Mouse (Mus musculus) forelimb bud, embryonic 11.5 days (tissue): ENCODE data around the gene Olfr1404.
"Not testable (repeated sequence)": the region's sequence is repeated elsewhere in the genome, so short reads cannot be mapped to it uniquely, and the experiment has no call there.

Experiments used
- DNase-seq: peaks from one replicate; pipeline ENCODE4 v3.0.0-alpha.2; 2012; ENCODE audit warnings: low read depth, low spot score

Olfr1404 gene

GRCm38 (mm10) chr1:173212092-173212491 lies at the start of gene Olfr1404:
Olfr1404 (plus strand) TSS chr1:173212392.
- no peak for DNase-seq

DNA sequence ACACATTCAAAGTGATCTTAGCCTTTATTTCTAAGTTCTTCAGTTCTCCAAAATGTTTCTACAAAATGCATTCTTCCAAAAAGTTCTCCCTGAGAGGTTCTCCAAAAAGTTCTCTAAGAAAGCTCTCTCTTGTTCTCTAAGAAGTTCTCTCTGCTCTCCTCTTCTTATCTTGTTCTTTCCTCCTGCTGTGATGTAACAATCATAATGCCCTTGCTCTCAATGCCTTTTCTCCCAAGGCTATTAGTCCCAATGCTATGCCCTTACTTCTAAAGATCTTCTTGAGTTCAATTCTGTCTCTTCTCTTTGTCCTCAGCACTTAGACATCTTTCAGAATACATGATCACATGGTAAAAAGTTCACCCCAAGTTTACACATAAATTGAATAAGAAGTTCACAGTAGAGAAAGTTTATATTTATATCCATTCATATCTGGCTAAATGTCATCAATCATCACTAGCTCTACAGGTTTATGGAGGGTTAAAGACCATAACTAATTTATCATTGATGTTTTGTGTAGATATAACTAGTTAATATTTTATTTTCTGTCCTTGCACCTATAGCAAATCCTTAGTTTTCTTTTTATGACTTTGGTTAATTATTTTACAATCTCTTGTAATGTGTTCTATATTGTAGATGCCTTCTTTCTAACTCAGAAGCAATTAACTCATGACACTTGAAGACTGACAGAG lies 37.9 kb upstream of the Olfr1404 start:
- no peak for DNase-seq

- no peak for DNase-seq
Observed at GRCm38 (mm10) chr1:173190540-173190939, 21.7 kb upstream of the Olfr1404 start, which contains the start of gene Olfr1406. Olfr1406 (minus strand) TSS chr1:173190640.

DNA sequence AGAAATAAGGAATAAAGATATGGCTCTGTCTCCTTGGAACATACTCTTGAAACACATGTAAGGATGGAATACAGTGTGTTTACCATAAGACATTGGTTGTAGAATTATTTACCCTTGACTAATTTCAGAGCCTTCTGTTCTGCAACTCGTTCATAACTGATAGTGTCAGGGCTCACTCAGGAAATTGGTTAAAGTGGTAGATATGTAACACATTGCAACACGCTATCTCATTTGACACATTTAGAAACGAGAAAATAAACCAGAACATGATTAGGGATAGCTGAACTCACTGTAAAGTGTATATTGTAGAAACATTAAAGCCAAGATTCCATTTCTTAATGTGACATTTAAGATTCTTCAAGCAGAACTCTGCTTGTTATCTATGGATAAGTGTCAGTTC lies 20.1 kb upstream of the Olfr1404 start:
- no peak for DNase-seq

DNA sequence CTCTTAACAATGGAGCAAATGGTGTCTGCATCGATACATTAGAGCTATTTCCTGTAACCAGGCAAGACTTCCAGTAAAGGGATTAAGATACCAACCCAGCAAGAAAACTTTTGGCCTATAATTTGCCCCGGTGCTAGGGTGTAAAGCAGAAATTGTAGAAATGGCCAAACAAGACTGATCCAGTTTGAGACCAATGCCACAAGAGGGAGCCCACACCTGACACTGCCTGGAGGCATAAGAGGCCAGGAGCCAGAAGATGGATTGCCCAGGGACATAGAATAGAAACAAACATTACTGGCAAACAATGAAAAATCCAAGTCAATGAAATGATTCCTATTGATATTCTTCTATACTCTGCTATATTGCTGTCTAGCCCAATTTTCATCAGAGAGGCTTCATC lies 15.8 kb upstream of the Olfr1404 start:
- no peak for DNase-seq

GRCm38 (mm10) chr1:173197508-173197907 lies 14.7 kb upstream of the Olfr1404 start, which contains the start of gene Olfr218:
Olfr218 (plus strand) TSS chr1:173197808.
- no peak for DNase-seq

DNA sequence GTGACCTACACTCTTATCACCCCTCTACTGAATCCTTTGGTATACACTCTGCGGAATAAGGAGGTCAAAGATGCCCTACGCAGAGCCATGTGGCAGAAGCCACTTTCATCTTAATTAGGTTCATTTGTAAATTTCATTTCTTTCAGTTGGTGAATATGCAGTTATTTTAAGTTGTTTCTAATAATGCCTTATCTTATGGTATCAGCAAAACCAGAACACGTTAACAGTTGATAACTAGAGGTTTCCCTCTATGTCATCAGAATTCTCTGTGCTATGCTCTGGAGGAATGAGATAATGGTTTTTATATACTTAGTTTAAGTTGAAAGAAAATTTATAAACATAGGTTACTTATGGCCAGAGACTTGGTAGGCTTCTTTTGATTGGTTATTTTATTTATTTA lies 4.3 kb downstream of the Olfr1404 start:
- DNase-seq = no peak

DNA sequence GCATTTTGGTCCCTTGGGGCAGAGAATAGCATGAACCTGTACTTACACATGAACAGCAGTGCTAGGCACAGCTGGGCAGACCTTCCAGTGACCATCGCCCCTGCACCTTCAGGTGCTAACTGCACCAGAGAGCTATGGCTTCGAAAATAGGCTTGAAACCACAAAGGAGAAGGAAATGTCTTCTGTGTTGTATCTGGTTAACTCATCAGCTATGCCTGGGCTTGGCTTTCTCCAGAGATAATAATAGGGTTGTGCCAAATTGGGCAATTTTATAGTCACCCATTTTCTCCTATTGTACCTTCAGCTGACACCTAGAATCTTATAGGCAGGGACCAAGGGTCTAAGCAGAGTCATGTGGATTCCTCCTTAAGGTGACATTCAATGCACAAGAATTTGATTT lies 14.9 kb downstream of the Olfr1404 start, which contains the start of gene Fcer1a:
Gene Fcer1a (minus strand): TSS at position 134 of the 400 bp plus-strand sequence.
- DNase-seq = no peak

DNA sequence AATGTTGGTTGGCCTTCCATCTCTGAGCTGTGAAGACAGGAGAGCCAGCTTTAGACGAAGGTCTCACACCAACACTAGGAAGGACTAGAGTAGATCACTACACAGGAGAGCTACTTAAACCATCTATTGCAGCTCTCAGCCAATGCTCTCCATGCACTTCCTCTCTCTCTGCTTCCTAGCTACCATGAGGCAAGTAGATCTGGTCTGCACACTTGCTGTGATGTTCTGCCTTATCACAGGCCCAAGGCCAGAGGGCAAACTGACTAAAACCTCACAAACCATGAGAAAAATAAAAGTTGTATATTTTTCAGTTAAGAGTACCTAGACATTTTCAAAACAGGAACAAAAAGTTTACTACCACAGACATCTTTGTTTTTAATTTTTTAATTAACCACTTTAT lies 24.8 kb downstream of the Olfr1404 start:
- DNase-seq = not testable (repeated sequence)

DNA sequence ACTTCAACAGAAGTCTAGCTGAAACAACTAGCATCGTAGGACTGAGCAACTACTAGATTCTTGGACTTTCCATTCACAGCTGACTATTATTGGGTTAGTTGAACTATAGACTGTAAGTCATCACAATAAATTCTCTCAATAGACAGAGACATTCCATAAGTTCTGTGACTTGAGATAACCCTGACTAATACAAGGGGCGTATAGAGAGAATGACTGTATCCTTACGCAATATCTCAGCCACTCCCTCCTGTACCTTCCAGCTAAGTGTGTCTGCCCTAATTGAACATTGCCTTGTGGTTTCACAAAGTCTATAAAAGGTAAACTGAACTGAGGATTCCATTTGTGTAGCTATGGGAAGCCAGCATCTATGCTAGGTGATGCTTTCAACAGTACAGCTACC lies 37.7 kb downstream of the Olfr1404 start:
- DNase-seq = no peak

GRCm38 (mm10) chr1:173265701-173266100 lies 53.5 kb downstream of the Olfr1404 start, which contains the start of gene Olfr418:
Olfr418 (plus strand) TSS chr1:173266001.
- no peak for DNase-seq
